Mouse (Mus musculus): Measurements from ENCODE around the gene Babam2.

Gene Babam2

GRCm38 (mm10) chr5:32077139-32077538, 379.7 kb downstream of the Babam2 start:
- peak; percentile 20 for DNase-seq (ENCODE audit: low read depth)

GRCm38 (mm10) chr5:32078986-32079385, 381.5 kb downstream of the Babam2 start:
- DNase-seq (ENCODE audit: low read depth) = no peak

- no peak for DNase-seq (ENCODE audit: low read depth)
These were observed 383.2 kb downstream of the Babam2 start for GRCm38 (mm10) chr5:32080490-32081219.

- DNase-seq (ENCODE audit: low read depth) = no peak
These were observed 386.9 kb downstream of the Babam2 start for GRCm38 (mm10) chr5:32084401-32084804.

GRCm38 (mm10) chr5:32085566-32085965, 388.1 kb downstream of the Babam2 start:
- no peak for DNase-seq (ENCODE audit: low read depth)

GRCm38 (mm10) chr5:32085971-32086370, 388.5 kb downstream of the Babam2 start:
- no peak for DNase-seq (ENCODE audit: low read depth)

GRCm38 (mm10) chr5:32086526-32087090, 389.1 kb downstream of the Babam2 start:
- DNase-seq (ENCODE audit: low read depth) = no peak

- DNase-seq (ENCODE audit: low read depth) = no peak
These were observed 392.0 kb downstream of the Babam2 start for GRCm38 (mm10) chr5:32089481-32089880.

- no peak for DNase-seq (ENCODE audit: low read depth)
These were observed 394.8 kb downstream of the Babam2 start for GRCm38 (mm10) chr5:32092281-32092680.

- no peak for DNase-seq (ENCODE audit: low read depth)
These were observed 401.2 kb downstream of the Babam2 start for GRCm38 (mm10) chr5:32098691-32099090.

GRCm38 (mm10) chr5:32102484-32102883, 405.0 kb downstream of the Babam2 start:
- DNase-seq (ENCODE audit: low read depth) = no peak

- DNase-seq (ENCODE audit: low read depth) = no peak
These were observed 405.5 kb downstream of the Babam2 start for GRCm38 (mm10) chr5:32102971-32103431.

- DNase-seq (ENCODE audit: low read depth) = no peak
These were observed 406.1 kb downstream of the Babam2 start for GRCm38 (mm10) chr5:32103545-32103944.

GRCm38 (mm10) chr5:32104119-32104990, 406.9 kb downstream of the Babam2 start:
- peak; percentile 80 for DNase-seq (ENCODE audit: low read depth)

GRCm38 (mm10) chr5:32106473-32107140, 409.1 kb downstream of the Babam2 start:
- DNase-seq (ENCODE audit: low read depth) = no peak

GRCm38 (mm10) chr5:32110651-32111050, 413.2 kb downstream of the Babam2 start:
- no peak for DNase-seq (ENCODE audit: low read depth)

- DNase-seq (ENCODE audit: low read depth) = no peak
These were observed 414.9 kb downstream of the Babam2 start for GRCm38 (mm10) chr5:32112206-32112916.

- DNase-seq (ENCODE audit: low read depth) = no peak
These were observed 423.5 kb downstream of the Babam2 start for GRCm38 (mm10) chr5:32120901-32121376.

GRCm38 (mm10) chr5:32121936-32122335, 424.5 kb downstream of the Babam2 start:
- DNase-seq (ENCODE audit: low read depth) = no peak

GRCm38 (mm10) chr5:32122363-32122762, 424.9 kb downstream of the Babam2 start:
- DNase-seq (ENCODE audit: low read depth) = no peak

GRCm38 (mm10) chr5:32124957-32125356, 427.5 kb downstream of the Babam2 start:
- no peak for DNase-seq (ENCODE audit: low read depth)
